Mouse (Mus musculus) MEL-GATA-1-ER (cell line): Measurements from ENCODE around the gene Ccnd3.
"Not testable (repeated sequence)": the region's sequence is repeated elsewhere in the genome, so short reads cannot be mapped to it uniquely, and the experiment has no call there.

ENCODE experiments used
- DNase-seq: peaks from one replicate; pipeline ENCODE4 v3.0.0-alpha.2; 2012; ENCODE audit warnings: low read depth; ENCODE audit errors: extremely low read depth

Ccnd3 gene

GRCm38 (mm10) chr17:47482401-47482800 is 22.4 kb upstream of the Ccnd3 start:
- no peak for DNase-seq

- DNase-seq: no peak
These were observed 20.5 kb upstream of the Ccnd3 start for GRCm38 (mm10) chr17:47484241-47484921.

GRCm38 (mm10) chr17:47484993-47485392 is 19.9 kb upstream of the Ccnd3 start:
- DNase-seq: no peak

- no peak for DNase-seq
These were observed 19.1 kb upstream of the Ccnd3 start for GRCm38 (mm10) chr17:47485791-47486190.

- DNase-seq: no peak
These were observed 14.1 kb upstream of the Ccnd3 start for GRCm38 (mm10) chr17:47490791-47491190.

GRCm38 (mm10) chr17:47492731-47493130 is 12.1 kb upstream of the Ccnd3 start:
- DNase-seq: no peak

GRCm38 (mm10) chr17:47493653-47494052 is 11.2 kb upstream of the Ccnd3 start:
- no peak for DNase-seq

GRCm38 (mm10) chr17:47494132-47494531 is 10.7 kb upstream of the Ccnd3 start:
- no peak for DNase-seq

GRCm38 (mm10) chr17:47501531-47501930 is 3.3 kb upstream of the Ccnd3 start:
- no peak for DNase-seq

GRCm38 (mm10) chr17:47501946-47502706 is 2.7 kb upstream of the Ccnd3 start, which contains the start of gene Taf8:
TSS of gene Taf8 (minus strand) at chr17:47502292.
- DNase-seq: peak; percentile 94

- not testable (repeated sequence) for DNase-seq
These were observed 2.2 kb upstream of the Ccnd3 start for GRCm38 (mm10) chr17:47502707-47503045.

- no peak for DNase-seq
These were observed 1.2 kb upstream of the Ccnd3 start for GRCm38 (mm10) chr17:47503689-47504088.

- no peak for DNase-seq
These were observed 623 bp upstream of the Ccnd3 start for GRCm38 (mm10) chr17:47504228-47504627.

GRCm38 (mm10) chr17:47505566-47505965 is 715 bp downstream of the Ccnd3 start:
- no peak for DNase-seq

- no peak for DNase-seq
These were observed 1.2 kb downstream of the Ccnd3 start for GRCm38 (mm10) chr17:47506042-47506441.

GRCm38 (mm10) chr17:47506697-47507096 is 1.8 kb downstream of the Ccnd3 start:
- DNase-seq: no peak

GRCm38 (mm10) chr17:47507523-47507922 is 2.7 kb downstream of the Ccnd3 start:
- no peak for DNase-seq

GRCm38 (mm10) chr17:47508012-47508608 is 3.3 kb downstream of the Ccnd3 start:
- DNase-seq: peak; percentile 97

GRCm38 (mm10) chr17:47509031-47509705 is 4.3 kb downstream of the Ccnd3 start:
- peak; percentile 72 for DNase-seq

- DNase-seq: peak; percentile 93
These were observed 6.5 kb downstream of the Ccnd3 start for GRCm38 (mm10) chr17:47511111-47512020.
